Mouse (Mus musculus) intestine, embryonic 16.5 days (tissue): Measurements from ENCODE around the gene Adsl. TPM values are rescaled to one million over a fixed set of nuclear protein-coding genes. Genes with fewer than 3 reads are reported as not detected.

Experiments used
- ATAC-seq: fragments of 200-750 bp; cut with Nextera tagmentation; 2 replicates; pipeline ENCODE4 v1.8.0; 2017; ENCODE audit warnings: moderate TSS enrichment, moderate library complexity
- H3K27ac ChIP-seq: fragments of 300-500 bp; sonication (generic); 2 replicates; pipeline ENCODE4 v1.5.1; 2014; ENCODE audit warnings: mild to moderate bottlenecking, low read length
- H3K27me3 ChIP-seq: fragments of 300-500 bp; sonication (generic); replicated peaks from 2 replicates; pipeline ENCODE4 v1.6.1; 2014; ENCODE audit warnings: low read length, control low read depth, mixed read lengths; ENCODE audit not compliant: control insufficient read depth, insufficient read depth
- H3K36me3 ChIP-seq: fragments of 300-500 bp; sonication (generic); 2 replicates; pipeline ENCODE4 v1.6.1; 2014; ENCODE audit warnings: low read length, control low read depth; ENCODE audit not compliant: control insufficient read depth, insufficient read depth
- H3K4me1 ChIP-seq: fragments of 300-500 bp; sonication (generic); 2 replicates; pipeline ENCODE4 v1.6.1; 2014; ENCODE audit warnings: low read length, control low read depth, mixed read lengths; ENCODE audit not compliant: control insufficient read depth, insufficient read depth
- H3K4me2 ChIP-seq: fragments of 300-500 bp; sonication (generic); 2 replicates; pipeline ENCODE4 v1.6.1; 2014; ENCODE audit warnings: low read depth, low read length, control low read depth
- H3K4me3 ChIP-seq: fragments of 300-500 bp; sonication (generic); 2 replicates; pipeline ENCODE4 v1.5.1; 2014; ENCODE audit warnings: mild to moderate bottlenecking, low read length
- H3K9ac ChIP-seq: fragments of 300-500 bp; sonication (generic); 2 replicates; pipeline ENCODE4 v1.6.1; 2014; ENCODE audit warnings: low read depth, low read length
- H3K9me3 ChIP-seq: fragments of 300-500 bp; sonication (generic); 2 replicates; pipeline ENCODE4 v1.6.1; 2016; ENCODE audit warnings: low read length, control low read depth; ENCODE audit not compliant: control insufficient read depth
- WGBS: fragments of 180-500 bp; shearing (Covaris S2); extraction: QIAGEN DNeasy Blood & Tissue Kit; methylation state at CpG from one replicate; pipeline ENCODE4 v1.1.7; 2014; 5-methylcytosine and 5-hydroxymethylcytosine counted together
- polyA plus RNA-seq: library from polyadenylated mRNA; unstranded; fragments of >200 nt; fragmentation: Nextera tagmentation; extraction: Ambion mirVana; gene quantifications from 2 replicates; pipeline ENCODE4 v1.2.1, GENCODE M21; 2015

Gene Adsl
- polyA plus RNA-seq, 1 experiment from 2014 or later, result 166 TPM

- WGBS, result 81% methylated on average over 5 of the region's 5 CpGs
- H3K36me3 ChIP-seq, result no peaks in the 10 kb centered on the region
- no peak for ATAC-seq
- H3K9me3 ChIP-seq, result no peaks in the 10 kb centered on the region
- H3K4me3 ChIP-seq, result no peak overlapping the region
- H3K27ac ChIP-seq, result no peak overlapping the region
- H3K4me1 ChIP-seq, result no peaks in the 10 kb centered on the region
- H3K9ac ChIP-seq, result no peak overlapping the region
- H3K4me2 ChIP-seq, result no peak overlapping the region
- H3K27me3 ChIP-seq, result no peaks in the 10 kb centered on the region
Observed at GRCm38 (mm10) chr15:80994959-80995358, 46.7 kb downstream of the Adsl start.

DNA sequence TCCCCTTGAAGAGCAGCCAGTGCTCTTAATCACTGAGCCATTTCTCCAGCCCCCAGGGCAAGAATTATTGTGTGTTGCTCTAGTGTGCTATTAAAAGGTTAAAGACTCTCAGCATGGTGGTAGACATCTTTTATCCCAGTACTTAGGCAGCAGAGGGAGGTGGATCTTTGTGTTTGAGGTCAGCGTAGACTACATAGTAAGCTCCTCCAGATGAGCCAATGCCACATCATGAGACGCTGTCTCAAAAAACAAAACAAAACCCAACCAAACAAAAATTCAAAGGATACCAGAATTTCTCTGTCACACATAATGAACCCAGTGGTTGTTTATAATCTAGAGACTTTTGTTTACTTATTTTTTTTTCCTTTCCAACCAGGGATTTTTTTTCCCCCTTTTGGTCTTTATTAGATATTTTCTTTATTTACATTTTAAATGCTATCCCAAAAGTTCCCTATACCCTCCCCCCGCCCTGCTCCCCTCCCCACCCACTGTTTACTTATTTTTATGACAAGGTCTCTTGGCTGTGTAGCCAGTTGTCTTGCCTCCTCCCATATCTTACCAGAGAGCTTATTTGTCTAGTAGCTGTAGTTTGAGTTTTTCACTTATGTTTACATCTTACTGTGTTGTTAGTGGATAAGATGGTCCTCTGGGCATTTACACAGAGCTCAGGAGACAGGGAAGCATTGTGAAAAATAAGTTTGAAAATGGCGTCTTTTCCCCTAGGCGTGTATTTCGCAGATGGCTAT is 48.0 kb downstream of the Adsl start:
- H3K9me3 ChIP-seq, result no peaks in the 10 kb centered on the region
- no peak overlapping the region for H3K4me2 ChIP-seq
- H3K4me3 ChIP-seq, result no peak overlapping the region
- WGBS, result 71% methylated on average over 6 of the region's 6 CpGs
- 0 out of 2 replicates have a peak, but pooled peaks cover 3% of the 10 kb centered on the region for H3K4me1 ChIP-seq
- no peak for ATAC-seq
- H3K27ac ChIP-seq, result peak overlapping the region; percentile 30; the same call in 1 of the 2 replicates
- no peaks in the 10 kb centered on the region for H3K36me3 ChIP-seq
- H3K27me3 ChIP-seq, result no peaks in the 10 kb centered on the region
- no peak overlapping the region for H3K9ac ChIP-seq

DNA sequence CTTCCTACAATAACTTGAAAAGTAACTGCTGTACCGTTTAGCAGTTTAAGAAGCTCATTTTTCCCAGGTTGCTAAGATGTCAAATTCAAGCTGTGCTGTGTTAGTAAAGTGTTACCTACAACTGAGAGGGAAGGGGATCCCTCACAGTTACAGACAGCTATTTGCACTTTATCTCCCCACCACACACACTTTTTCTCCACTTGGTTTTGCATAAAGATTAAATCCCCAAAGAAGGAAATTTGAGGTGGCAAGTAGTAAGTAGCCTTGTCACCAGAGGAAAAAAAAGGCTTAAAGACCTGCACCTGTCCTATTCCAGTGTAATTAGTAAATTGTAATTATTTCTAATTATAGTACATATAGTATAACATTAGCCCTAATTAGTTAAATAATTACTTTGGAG is 48.8 kb downstream of the Adsl start:
- WGBS, result 28% methylated on average over 1 of the region's 1 CpGs
- H3K27ac ChIP-seq, result peak overlapping the region; percentile 30; the same call in 1 of the 2 replicates

DNA sequence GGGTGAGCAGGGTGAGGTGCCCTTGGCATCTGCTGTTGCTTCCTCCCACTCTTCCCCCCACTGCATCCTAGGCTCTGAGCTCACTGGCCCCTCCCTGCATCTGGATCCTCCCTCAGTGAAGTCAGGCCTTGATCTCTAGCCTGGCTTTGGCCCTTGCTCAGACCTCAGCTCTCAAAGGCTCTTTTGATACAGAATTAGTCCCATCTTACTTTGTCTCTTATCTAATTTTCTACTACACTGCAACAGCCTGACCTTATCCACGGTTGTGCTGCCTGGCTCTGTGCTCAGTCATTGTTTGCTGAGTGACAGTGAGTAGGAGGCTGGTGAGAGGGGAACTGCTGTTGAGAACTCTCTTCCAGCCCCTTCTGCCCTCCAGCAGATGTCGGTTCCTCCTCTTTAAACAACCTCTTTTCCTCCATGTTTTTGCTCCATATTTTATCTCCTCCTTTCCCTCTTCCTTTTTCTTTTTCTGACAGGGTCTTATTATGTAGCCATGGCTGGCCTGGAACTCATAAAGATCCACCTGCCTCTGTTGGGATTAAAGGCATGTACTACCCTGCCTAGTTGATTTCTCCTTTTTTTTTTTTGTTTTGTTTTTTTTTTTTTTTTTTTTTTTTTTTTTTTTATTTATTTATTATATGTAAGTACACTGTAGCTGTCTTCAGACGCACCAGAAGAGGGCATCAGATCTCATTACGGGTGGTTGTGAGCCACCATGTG is 52.3 kb downstream of the Adsl start:
- Histone ChIP-seq H3K9me3 (no peaks in the 10 kb centered on the region), H3K27me3 (no peaks in the 10 kb centered on the region), H3K4me2 (no peak overlapping the region), H3K4me3 (no peak overlapping the region), H3K9ac (no peak overlapping the region), H3K27ac (no peak overlapping the region), H3K36me3 (no peaks in the 10 kb centered on the region), H3K4me1 (0 out of 2 replicates have a peak, but pooled peaks cover 3% of the 10 kb centered on the region)
- ATAC-seq, result peak; percentile 21; the same call in 1 of the 2 replicates
- 52% methylated on average over 4 of the region's 4 CpGs for WGBS

More for the DNA sequence above, 48.8 kb downstream of the Adsl start:
- Histone ChIP-seq H3K4me3 (no peak overlapping the region), H3K4me1 (0 out of 2 replicates have a peak, but pooled peaks cover 3% of the 10 kb centered on the region), H3K9ac (no peak overlapping the region), H3K36me3 (no peaks in the 10 kb centered on the region), H3K4me2 (no peak overlapping the region), H3K9me3 (no peaks in the 10 kb centered on the region), H3K27me3 (no peaks in the 10 kb centered on the region)
- no peak for ATAC-seq

- Histone ChIP-seq H3K9me3 (no peaks in the 10 kb centered on the region), H3K4me1 (no peaks in the 10 kb centered on the region), H3K27me3 (no peaks in the 10 kb centered on the region), H3K36me3 (peaks cover 6% of the 10 kb centered on the region; the same call in 1 of the 2 replicates), H3K4me2 (no peak overlapping the region), H3K4me3 (no peak overlapping the region), H3K27ac (no peak overlapping the region), H3K9ac (no peak overlapping the region)
- no peak for ATAC-seq
- WGBS, result 83% methylated on average over 10 of the region's 10 CpGs
Observed at GRCm38 (mm10) chr15:81006127-81006735, 57.9 kb downstream of the Adsl start.

- H3K4me1 ChIP-seq, result no peaks in the 10 kb centered on the region
- H3K9me3 ChIP-seq, result no peaks in the 10 kb centered on the region
- H3K36me3 ChIP-seq, result peaks cover 9% of the 10 kb centered on the region; the same call in 1 of the 2 replicates
- WGBS, result 94% methylated on average over 9 of the region's 9 CpGs
- no peak overlapping the region for H3K9ac ChIP-seq
- no peak overlapping the region for H3K27ac ChIP-seq
- no peaks in the 10 kb centered on the region for H3K27me3 ChIP-seq
- H3K4me3 ChIP-seq, result no peak overlapping the region
- ATAC-seq, result no peak
- H3K4me2 ChIP-seq, result no peak overlapping the region
Observed at GRCm38 (mm10) chr15:81007339-81007738, 59.0 kb downstream of the Adsl start.

GRCm38 (mm10) chr15:81007905-81008304 is 59.6 kb downstream of the Adsl start:
- H3K9me3 ChIP-seq, result no peaks in the 10 kb centered on the region
- 92% methylated on average over 8 of the region's 8 CpGs for WGBS
- H3K27me3 ChIP-seq, result no peaks in the 10 kb centered on the region
- no peak for ATAC-seq
- H3K4me2 ChIP-seq, result no peak overlapping the region
- H3K9ac ChIP-seq, result no peak overlapping the region
- H3K4me3 ChIP-seq, result no peak overlapping the region
- no peaks in the 10 kb centered on the region for H3K4me1 ChIP-seq
- H3K36me3 ChIP-seq, result peaks cover 12% of the 10 kb centered on the region; the same call in 1 of the 2 replicates
- no peak overlapping the region for H3K27ac ChIP-seq

- no peaks in the 10 kb centered on the region for H3K9me3 ChIP-seq
- no peak overlapping the region for H3K4me2 ChIP-seq
- no peak overlapping the region for H3K9ac ChIP-seq
- no peak overlapping the region for H3K27ac ChIP-seq
- H3K36me3 ChIP-seq, result peaks cover 18% of the 10 kb centered on the region; the same call in 1 of the 2 replicates
- WGBS, result 60% methylated on average over 10 of the region's 10 CpGs
- H3K27me3 ChIP-seq, result no peaks in the 10 kb centered on the region
- H3K4me3 ChIP-seq, result no peak overlapping the region
- peak; percentile 52; the same call in 1 of the 2 replicates for ATAC-seq
- no peaks in the 10 kb centered on the region for H3K4me1 ChIP-seq
Observed at GRCm38 (mm10) chr15:81008689-81009123, 60.4 kb downstream of the Adsl start.

DNA sequence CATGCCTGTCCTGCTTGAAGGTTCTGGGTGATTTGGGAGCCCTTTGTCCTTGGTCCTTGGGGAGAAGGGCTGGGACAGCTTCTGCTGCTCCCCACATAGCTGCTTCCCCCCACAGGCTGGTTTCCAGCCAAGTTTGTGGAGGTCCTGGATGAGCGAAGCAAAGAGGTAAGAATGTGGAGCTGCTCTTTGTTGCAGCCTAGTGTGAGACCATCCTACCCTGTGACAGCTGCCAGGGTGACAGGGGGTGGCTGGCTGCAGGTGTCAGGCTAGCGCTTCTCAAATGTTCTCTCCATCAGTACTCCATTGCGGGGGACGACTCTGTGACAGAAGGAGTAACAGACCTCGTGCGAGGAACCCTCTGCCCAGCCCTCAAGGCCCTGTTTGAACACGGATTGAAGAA is 61.8 kb downstream of the Adsl start:
- no peak overlapping the region for H3K4me3 ChIP-seq
- H3K9me3 ChIP-seq, result no peaks in the 10 kb centered on the region
- no peaks in the 10 kb centered on the region for H3K27me3 ChIP-seq
- H3K9ac ChIP-seq, result no peak overlapping the region; the same call in 1 of the 2 replicates
- H3K4me1 ChIP-seq, result no peaks in the 10 kb centered on the region
- peaks cover 18% of the 10 kb centered on the region; the same call in 1 of the 2 replicates for H3K36me3 ChIP-seq
- ATAC-seq, result no peak
- no peak overlapping the region for H3K4me2 ChIP-seq
- no peak overlapping the region for H3K27ac ChIP-seq
- 81% methylated on average over 7 of the region's 7 CpGs for WGBS
